21 mouse cellular contexts compared by ENCODE assay signal in the genomic region with DNA sequence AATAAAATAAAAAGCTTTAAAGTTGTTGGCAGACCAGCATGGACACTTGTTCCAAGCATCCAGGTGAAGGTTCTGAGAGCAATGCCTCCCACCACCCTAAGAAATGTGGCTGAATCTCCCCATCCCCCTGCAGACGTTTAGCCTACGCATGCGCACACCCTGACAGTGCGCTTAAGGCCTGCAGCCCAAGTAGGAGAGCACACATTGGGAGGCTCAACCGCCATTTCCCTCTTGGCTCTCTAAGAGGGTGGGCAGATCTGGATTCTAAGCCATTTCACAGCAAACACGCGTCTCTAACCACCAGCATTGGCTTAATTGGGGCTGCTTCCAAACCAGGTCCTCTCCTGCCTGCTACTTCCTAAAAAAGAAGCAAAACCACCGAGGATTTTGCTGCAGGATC.
DNase-seq lines count a peak whose midpoint lies in the region; ATAC-seq and TF ChIP-seq lines count a peak whose summit lies in the region.
"Had no signal": no experiment of that assay in that cellular context is flagged by ENCODE, and none has a peak within 500 bp of the region (broad histone marks: within the 10 kb centered on the region; RNA-seq: fewer than 3 reads in every experiment).

No protein-coding gene starts in this region.

- no peaks in the 10 kb centered on the region for H3K9me3 ChIP-seq in midbrain, embryonic 11.5 days (ENCODE audit: control insufficient read depth, low read length)
- H3K9me3 ChIP-seq in midbrain, embryonic 10.5 days (replicated peaks) = no peaks in the 10 kb centered on the region

- no peak for ATAC-seq in midbrain, embryonic 11.5 days (ENCODE audit: low FRiP score)
- ATAC-seq: activated CD4-positive, CD25-positive, alpha-beta regulatory T cell, adult 4 months; CD4-positive, CD25-positive, alpha-beta regulatory T cell, adult 4 months; Patski had no signal

- 84% methylated on average over 8 of the region's 8 CpGs for WGBS in midbrain, embryonic 11.5 days
- WGBS in midbrain, embryonic 10.5 days = 86% methylated on average over 8 of the region's 8 CpGs

- no peak overlapping the region for H3K4me2 ChIP-seq in midbrain, embryonic 11.5 days

- TF ChIP-seq POLR2A in testis, adult 2 months (IDR thresholded peaks at IDR 0.05; ENCODE audit: control insufficient read depth, low read depth, low read length) = peak; percentile 89

- DNase-seq in midbrain, embryonic 11.5 days (ENCODE audit: low spot score, missing footprints) = peak; percentile 81
- no peak for DNase-seq in midbrain, embryonic 10.5 days (ENCODE audit: low spot score)
- DNase-seq in testis, postnatal 10 days (ENCODE audit: low spot score) = no peak
- DNase-seq in testis, postnatal 14 days (ENCODE audit: low spot score) = peak; percentile 21
- no peak for DNase-seq in left cerebral cortex, adult 2 months (ENCODE audit: extremely low spot score in 1 of 2, low spot score in 2 of 2)
- DNase-seq: adrenal gland, adult 2 months; adrenal gland, adult 8-10 months; adrenal gland, postnatal 10 days; adrenal gland, postnatal 14 days; adrenal gland, postnatal 25 days; adrenal gland, postnatal 36 days; B cell, adult 2 months; cerebellum, adult 11 months; cerebellum, adult 11-12 months; cerebellum, adult 18-20 months had no signal

- H3K36me3 ChIP-seq in midbrain, embryonic 11.5 days (ENCODE audit: control insufficient read depth, insufficient read depth, low read length) = no peaks in the 10 kb centered on the region
- H3K36me3 ChIP-seq in midbrain, embryonic 10.5 days = no peaks in the 10 kb centered on the region
- H3K36me3 ChIP-seq in testis, adult 2 months (ENCODE audit: control insufficient read depth, insufficient read depth, low read length) = no peaks in the 10 kb centered on the region; the same call in 1 of the 2 replicates
- H3K36me3 ChIP-seq: G1E had no signal

- TF ChIP-seq CTCF in testis, adult 2 months (IDR thresholded peaks at IDR 0.05; ENCODE audit: control insufficient read depth, insufficient read depth, insufficient replicate concordance, low read depth, low read length) = no peak
- no peak for TF ChIP-seq CTCF in left cerebral cortex, adult 2 months (IDR thresholded peaks at IDR 0.05)

- no peaks in the 10 kb centered on the region; the same call in 1 of the 2 replicates for H3K27me3 ChIP-seq in midbrain, embryonic 11.5 days (ENCODE audit: control insufficient read depth, insufficient read depth, low read length)
- peaks cover 40% of the 10 kb centered on the region for H3K27me3 ChIP-seq in midbrain, embryonic 10.5 days (ENCODE audit: low read depth, poor library complexity, severe bottlenecking)
- H3K27me3 ChIP-seq in testis, adult 2 months (ENCODE audit: control insufficient read depth, insufficient read depth, low read length) = no peaks in the 10 kb centered on the region
- H3K27me3 ChIP-seq: CH12.LX had no signal

- intact Hi-C loops in left cerebral cortex, adult 2 months (cut with DNase I) = no loop called here

- no peak overlapping the region for H3K4me3 ChIP-seq in midbrain, embryonic 11.5 days (ENCODE audit: low read depth, low read length)
- no peak overlapping the region for H3K4me3 ChIP-seq in midbrain, embryonic 10.5 days
- H3K4me3 ChIP-seq in testis, adult 2 months (ENCODE audit: control insufficient read depth, low read depth, low read length) = peak overlapping the region; percentile 78
- no peak overlapping the region for H3K4me3 ChIP-seq in left cerebral cortex, adult 2 months

- no peak overlapping the region for H3K27ac ChIP-seq in midbrain, embryonic 11.5 days (ENCODE audit: low read depth, low read length)
- H3K27ac ChIP-seq in midbrain, embryonic 10.5 days (replicated peaks) = no peak overlapping the region
- H3K27ac ChIP-seq in testis, adult 2 months (ENCODE audit: control insufficient read depth, insufficient read depth, low read depth, low read length) = peak overlapping the region; percentile 80
- H3K27ac ChIP-seq in left cerebral cortex, adult 2 months = no peak overlapping the region

- no peak overlapping the region for H3K9ac ChIP-seq in midbrain, embryonic 11.5 days (ENCODE audit: low read length)

- peaks cover 2% of the 10 kb centered on the region; the same call in 1 of the 2 replicates for H3K4me1 ChIP-seq in midbrain, embryonic 11.5 days (ENCODE audit: control insufficient read depth, insufficient read depth, low read length)
- peaks cover 21% of the 10 kb centered on the region for H3K4me1 ChIP-seq in midbrain, embryonic 10.5 days
- peaks cover 3% of the 10 kb centered on the region for H3K4me1 ChIP-seq in testis, adult 2 months (ENCODE audit: control insufficient read depth, insufficient read depth, low read length)

Comparison
In these comparisons a context has a peak if more than half of its experiments do, and no peak if none do; other contexts are left out.
1. DNase-seq: peak in midbrain, embryonic 11.5 days (single experiment) and testis, postnatal 14 days (single experiment); none in midbrain, embryonic 10.5 days (single experiment), testis, postnatal 10 days (single experiment) and left cerebral cortex, adult 2 months (0 of 2).